Mouse (Mus musculus) inflammation-experienced regulatory T-cells, adult 16 weeks (primary cell): ENCODE measurements around the gene Spem1. TPM values are rescaled to one million over a fixed set of nuclear protein-coding genes. Genes with fewer than 3 reads are reported as not detected.

Experiments used
- polyA plus RNA-seq: library from polyadenylated mRNA; unstranded; fragments of 100-300 nt; shearing (Covaris generic); gene quantifications from one replicate; pipeline ENCODE4 v1.2.1, GENCODE M21; 2017

Spem1 gene
- not detected for polyA plus RNA-seq

GRCm38 (mm10) chr11:69822080-69822479 is at the start of gene Spem1:
Spem1 (minus strand) TSS chr11:69822180.

GRCm38 (mm10) chr11:69858113-69858998 is 36.4 kb upstream of the Spem1 start, which contains the start of gene Tnk1:
Tnk1 (minus strand) TSS chr11:69858730.

GRCm38 (mm10) chr11:69846198-69846680 is 24.3 kb upstream of the Spem1 start, which contains the start of gene Plscr3:
Plscr3 (plus strand) TSS chr11:69846376.

GRCm38 (mm10) chr11:69837952-69838713 is 16.2 kb upstream of the Spem1 start, which contains the start of gene Tmem256:
Tmem256 (plus strand) TSS chr11:69838514.

GRCm38 (mm10) chr11:69837604-69837951 is 15.6 kb upstream of the Spem1 start, which contains the start of gene Nlgn2:
Nlgn2 (minus strand) TSS chr11:69837784.

GRCm38 (mm10) chr11:69818365-69818764 is 3.6 kb downstream of the Spem1 start, which contains the start of gene Spem2:
Spem2 (minus strand) TSS chr11:69818465.

GRCm38 (mm10) chr11:69815155-69815554 is 6.8 kb downstream of the Spem1 start, which contains the start of gene Gm39566:
Gm39566 (minus strand) TSS chr11:69815298.

GRCm38 (mm10) chr11:69804972-69805909 is 16.7 kb downstream of the Spem1 start, which contains the start of gene Tmem102:
Tmem102 (minus strand) TSS chr11:69805624.

GRCm38 (mm10) chr11:69801379-69801977 is 20.5 kb downstream of the Spem1 start, which contains the start of gene Fgf11:
Fgf11 (minus strand) TSS chr11:69801857.

GRCm38 (mm10) chr11:69795168-69795982 is 26.6 kb downstream of the Spem1 start, which contains the start of gene Chrnb1:
Chrnb1 (minus strand) TSS chr11:69795943.

Other genes with a start within 250 kb of the Spem1 start
- gene Wrap53, start 241.9 kb downstream of the Spem1 start, polyA plus RNA-seq, result 32.4 TPM
- gene Trp53, start 241.8 kb downstream of the Spem1 start, polyA plus RNA-seq, result 242 TPM
- gene Atp1b2, start 216.2 kb downstream of the Spem1 start, polyA plus RNA-seq, result 0.20 TPM
- gene Shbg, start 204.3 kb downstream of the Spem1 start, polyA plus RNA-seq, result not detected
- not detected for gene Sat2, start 200.2 kb downstream of the Spem1 start, polyA plus RNA-seq
- 11.9 TPM for gene Fxr2, start 189.2 kb downstream of the Spem1 start, polyA plus RNA-seq
- gene Sox15, start 166.9 kb downstream of the Spem1 start, polyA plus RNA-seq, result not detected
- gene Mpdu1, start 159.5 kb downstream of the Spem1 start, polyA plus RNA-seq, result 56.1 TPM
- 10.3 TPM for gene Cd68, start 156.0 kb downstream of the Spem1 start, polyA plus RNA-seq
- gene Eif4a1, start 149.8 kb downstream of the Spem1 start, polyA plus RNA-seq, result 508 TPM
- 39.6 TPM for gene Senp3, start 140.1 kb downstream of the Spem1 start, polyA plus RNA-seq
- 0.29 TPM for gene Tnfsf13, start 136.4 kb downstream of the Spem1 start, polyA plus RNA-seq
- gene Tnfsf12, start 126.3 kb downstream of the Spem1 start, polyA plus RNA-seq, result not detected
- not detected for gene Tnfsfm13, start 126.1 kb downstream of the Spem1 start, polyA plus RNA-seq
- gene Polr2a, start 63.5 kb downstream of the Spem1 start, polyA plus RNA-seq, result 58.0 TPM
- not detected for gene Slc35g3, start 60.2 kb downstream of the Spem1 start, polyA plus RNA-seq
- gene Zbtb4, start 56.3 kb downstream of the Spem1 start, polyA plus RNA-seq, result 5.8 TPM
- gene Chrnb1, start 26.2 kb downstream of the Spem1 start, polyA plus RNA-seq, result 6.2 TPM
- gene Fgf11, start 20.3 kb downstream of the Spem1 start, polyA plus RNA-seq, result not detected
- not detected for gene Tmem102, start 16.6 kb downstream of the Spem1 start, polyA plus RNA-seq
- gene Gm39566, start 6.9 kb downstream of the Spem1 start, polyA plus RNA-seq, result not detected
- gene Spem2, start 3.7 kb downstream of the Spem1 start, polyA plus RNA-seq, result not detected
- 0.61 TPM for gene Nlgn2, start 15.6 kb upstream of the Spem1 start, polyA plus RNA-seq
- gene Tmem256, start 16.3 kb upstream of the Spem1 start, polyA plus RNA-seq, result 113 TPM
- 27.8 TPM for gene Plscr3, start 24.2 kb upstream of the Spem1 start, polyA plus RNA-seq
- gene Tnk1, start 36.5 kb upstream of the Spem1 start, polyA plus RNA-seq, result not detected
- gene Tmem95, start 55.8 kb upstream of the Spem1 start, polyA plus RNA-seq, result not detected
- 2.3 TPM for gene Kctd11, start 59.2 kb upstream of the Spem1 start, polyA plus RNA-seq
- 663 TPM for gene Acap1, start 73.4 kb upstream of the Spem1 start, polyA plus RNA-seq
- 3.0 TPM for gene 2810408A11Rik, start 78.8 kb upstream of the Spem1 start, polyA plus RNA-seq
- 5.7 TPM for gene Neurl4, start 78.9 kb upstream of the Spem1 start, polyA plus RNA-seq
- 163 TPM for gene Gps2, start 91.7 kb upstream of the Spem1 start, polyA plus RNA-seq
- gene Eif5a, start 99.8 kb upstream of the Spem1 start, polyA plus RNA-seq, result 1,233 TPM
- not detected for gene Ybx2, start 113.6 kb upstream of the Spem1 start, polyA plus RNA-seq
- not detected for gene Slc2a4, start 126.0 kb upstream of the Spem1 start, polyA plus RNA-seq
- not detected for gene Cldn7, start 142.6 kb upstream of the Spem1 start, polyA plus RNA-seq
- 36.6 TPM for gene Ctdnep1, start 159.0 kb upstream of the Spem1 start, polyA plus RNA-seq
- gene Elp5, start 160.3 kb upstream of the Spem1 start, polyA plus RNA-seq, result 70.7 TPM
- 438 TPM for gene Gabarap, start 169.0 kb upstream of the Spem1 start, polyA plus RNA-seq
- gene Phf23, start 173.6 kb upstream of the Spem1 start, polyA plus RNA-seq, result 117 TPM
- 25.7 TPM for gene Dvl2, start 178.4 kb upstream of the Spem1 start, polyA plus RNA-seq
- 152 TPM for gene Acadvl, start 193.2 kb upstream of the Spem1 start, polyA plus RNA-seq
- gene Dlg4, start 194.8 kb upstream of the Spem1 start, polyA plus RNA-seq, result 11.7 TPM
- not detected for gene Asgr1, start 231.9 kb upstream of the Spem1 start, polyA plus RNA-seq